Mouse (Mus musculus) thymus, adult 18-20 months (tissue): Measurements from ENCODE around the gene Cacna1c.

Experiments
- DNase-seq, 2 experiments: peaks; one replicate each; pipeline ENCODE4 v3.0.0; 2022; ENCODE audit warnings: mixed read lengths in 2 of 2

The Cacna1c gene

GRCm38 (mm10) chr6:119196382-119197305 lies at the start of gene Cacna1c:
TSS of gene Cacna1c (minus strand) at chr6:119196418.
- DNase-seq = no peak

- no peak for DNase-seq
Measured at GRCm38 (mm10) chr6:119240871-119241705, 44.9 kb upstream of the Cacna1c start.

- no peak for DNase-seq
Measured at GRCm38 (mm10) chr6:119240256-119240655, 44.0 kb upstream of the Cacna1c start.

GRCm38 (mm10) chr6:119239341-119240005 lies 43.3 kb upstream of the Cacna1c start:
- DNase-seq = no peak

GRCm38 (mm10) chr6:119237427-119237989 lies 41.3 kb upstream of the Cacna1c start:
- DNase-seq = no peak

GRCm38 (mm10) chr6:119236241-119236640 lies 40.0 kb upstream of the Cacna1c start, which contains the start of gene Cacna2d4:
TSS of gene Cacna2d4 (plus strand) at chr6:119236526.
- no peak for DNase-seq

- DNase-seq = no peak
Measured at GRCm38 (mm10) chr6:119235441-119235840, 39.2 kb upstream of the Cacna1c start.

GRCm38 (mm10) chr6:119233066-119233465 lies 36.8 kb upstream of the Cacna1c start:
- DNase-seq = no peak

GRCm38 (mm10) chr6:119228861-119229603 lies 32.8 kb upstream of the Cacna1c start:
- DNase-seq = no peak

- DNase-seq = no peak
Measured at GRCm38 (mm10) chr6:119227001-119227400, 30.8 kb upstream of the Cacna1c start.

- no peak for DNase-seq
Measured at GRCm38 (mm10) chr6:119225731-119226130, 29.5 kb upstream of the Cacna1c start.

GRCm38 (mm10) chr6:119225226-119225625 lies 29.0 kb upstream of the Cacna1c start:
- DNase-seq = no peak

GRCm38 (mm10) chr6:119224451-119225195 lies 28.4 kb upstream of the Cacna1c start:
- no peak for DNase-seq

GRCm38 (mm10) chr6:119220297-119220696 lies 24.1 kb upstream of the Cacna1c start:
- DNase-seq = no peak

- DNase-seq = no peak
Measured at GRCm38 (mm10) chr6:119219237-119219870, 23.1 kb upstream of the Cacna1c start.

- no peak for DNase-seq
Measured at GRCm38 (mm10) chr6:119218591-119218990, 22.4 kb upstream of the Cacna1c start.

GRCm38 (mm10) chr6:119217661-119218060 lies 21.4 kb upstream of the Cacna1c start:
- no peak for DNase-seq

- no peak for DNase-seq
Measured at GRCm38 (mm10) chr6:119215040-119215613, 18.9 kb upstream of the Cacna1c start.

- no peak for DNase-seq
Measured at GRCm38 (mm10) chr6:119214190-119214589, 18.0 kb upstream of the Cacna1c start.

- DNase-seq = no peak
Measured at GRCm38 (mm10) chr6:119213375-119213774, 17.2 kb upstream of the Cacna1c start.
